Mouse (Mus musculus) neural tube, embryonic 15.5 days (tissue): ENCODE measurements at regions not wholly inside any gene's neighbourhood (a gene's known extent, or its start where the extent isn't known, plus 50 kb on each side); places are given as distances from the start of the nearest gene placed in this dataset. TPM values are rescaled to one million over a fixed set of nuclear protein-coding genes. Genes with fewer than 3 reads are reported as not detected.

ENCODE experiments used
- ATAC-seq: fragments of 200-750 bp; cut with Nextera tagmentation; 2 replicates; pipeline ENCODE4 v1.8.0; 2017; ENCODE audit warnings: mild to moderate bottlenecking, moderate TSS enrichment, moderate library complexity; ENCODE audit not compliant: low FRiP score
- H3K27ac ChIP-seq: fragments of 300-500 bp; sonication (generic); replicated peaks from 2 replicates; pipeline ENCODE4 v1.5.1; 2015; ENCODE audit warnings: mild to moderate bottlenecking, inconsistent platforms
- H3K27me3 ChIP-seq: fragments of 300-500 bp; sonication (generic); replicated peaks from 2 replicates; pipeline ENCODE4 v1.6.1; 2015; ENCODE audit warnings: inconsistent platforms
- H3K36me3 ChIP-seq: fragments of 300-500 bp; sonication (generic); 2 replicates; pipeline ENCODE4 v1.6.1; 2015; ENCODE audit warnings: inconsistent platforms
- H3K4me1 ChIP-seq: fragments of 300-500 bp; sonication (generic); 2 replicates; pipeline ENCODE4 v1.6.1; 2015; ENCODE audit warnings: inconsistent platforms
- H3K4me2 ChIP-seq: fragments of 300-500 bp; sonication (generic); 2 replicates; pipeline ENCODE4 v1.6.1; 2015; ENCODE audit warnings: inconsistent platforms, mild to moderate bottlenecking, moderate library complexity
- H3K4me3 ChIP-seq: fragments of 300-500 bp; sonication (generic); replicated peaks from 2 replicates; pipeline ENCODE4 v1.5.1; 2015; ENCODE audit warnings: mild to moderate bottlenecking, inconsistent platforms
- H3K9ac ChIP-seq: fragments of 300-500 bp; sonication (generic); replicated peaks from 2 replicates; pipeline ENCODE4 v1.6.1; 2015; ENCODE audit warnings: mild to moderate bottlenecking, inconsistent platforms
- H3K9me3 ChIP-seq: fragments of 300-500 bp; sonication (generic); replicated peaks from 2 replicates; pipeline ENCODE4 v1.6.1; 2016; ENCODE audit warnings: inconsistent platforms
- WGBS: fragments of 180-500 bp; shearing (Covaris S2); methylation state at CpG from one replicate; pipeline ENCODE4 v1.1.7; 2015; ENCODE audit warnings: mixed read lengths; 5-methylcytosine and 5-hydroxymethylcytosine counted together
- microRNA-seq: library from miRNA; unstranded; fragments of <30 nt; microRNA quantifications from one replicate; pipeline ENCODE4, GENCODE M21; 2017

DNA sequence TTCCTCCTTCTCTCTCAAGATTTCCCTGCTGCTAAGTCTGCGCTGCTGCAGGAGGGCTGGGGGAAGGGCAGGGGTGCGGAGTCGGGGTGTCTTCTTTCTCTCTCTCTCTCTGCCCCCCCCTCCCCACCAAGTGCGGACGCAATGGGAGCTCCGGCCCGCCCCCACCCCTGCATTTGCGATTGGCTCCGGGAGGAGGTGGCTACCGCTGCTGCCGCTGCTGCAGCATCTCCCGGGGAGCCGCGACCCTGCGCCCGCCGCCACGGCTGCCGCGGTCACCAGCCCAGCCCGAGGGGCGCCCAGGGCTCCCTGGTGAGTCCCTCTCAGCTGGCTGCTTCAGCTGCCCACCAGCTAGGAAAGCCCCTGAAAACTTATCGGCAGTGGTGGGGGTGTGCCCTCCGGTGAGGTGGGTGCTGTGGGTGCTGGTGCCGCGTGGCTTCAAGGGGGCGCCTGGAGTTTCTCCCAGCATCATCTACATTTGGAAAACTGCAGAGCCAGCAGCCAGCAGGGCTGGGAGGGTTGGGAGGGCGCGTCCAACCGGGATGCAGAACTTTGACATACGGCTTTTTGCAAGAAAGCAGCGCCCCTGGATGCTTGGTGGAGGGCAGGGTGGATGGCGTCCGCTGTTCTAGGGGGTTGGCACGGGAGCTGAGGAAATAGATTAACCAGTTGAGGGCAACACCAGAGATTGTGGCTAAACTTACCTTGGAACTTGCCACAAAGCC, 51.6 kb upstream of the Gata5 start:
- H3K27me3 ChIP-seq = peaks cover 48% of the 10 kb centered on the region
- peak overlapping the region; percentile 48 for H3K9ac ChIP-seq
- H3K4me2 ChIP-seq = peak overlapping the region; percentile 93
- H3K36me3 ChIP-seq = no peaks in the 10 kb centered on the region
- H3K27ac ChIP-seq = peak overlapping the region; percentile 60
- no peaks in the 10 kb centered on the region for H3K9me3 ChIP-seq
- under 1% methylated on average over 30 of the region's 35 CpGs for WGBS
- H3K4me1 ChIP-seq = peaks cover 20% of the 10 kb centered on the region
- peak overlapping the region; percentile 51 for H3K4me3 ChIP-seq
- ATAC-seq = peak; percentile 74

DNA sequence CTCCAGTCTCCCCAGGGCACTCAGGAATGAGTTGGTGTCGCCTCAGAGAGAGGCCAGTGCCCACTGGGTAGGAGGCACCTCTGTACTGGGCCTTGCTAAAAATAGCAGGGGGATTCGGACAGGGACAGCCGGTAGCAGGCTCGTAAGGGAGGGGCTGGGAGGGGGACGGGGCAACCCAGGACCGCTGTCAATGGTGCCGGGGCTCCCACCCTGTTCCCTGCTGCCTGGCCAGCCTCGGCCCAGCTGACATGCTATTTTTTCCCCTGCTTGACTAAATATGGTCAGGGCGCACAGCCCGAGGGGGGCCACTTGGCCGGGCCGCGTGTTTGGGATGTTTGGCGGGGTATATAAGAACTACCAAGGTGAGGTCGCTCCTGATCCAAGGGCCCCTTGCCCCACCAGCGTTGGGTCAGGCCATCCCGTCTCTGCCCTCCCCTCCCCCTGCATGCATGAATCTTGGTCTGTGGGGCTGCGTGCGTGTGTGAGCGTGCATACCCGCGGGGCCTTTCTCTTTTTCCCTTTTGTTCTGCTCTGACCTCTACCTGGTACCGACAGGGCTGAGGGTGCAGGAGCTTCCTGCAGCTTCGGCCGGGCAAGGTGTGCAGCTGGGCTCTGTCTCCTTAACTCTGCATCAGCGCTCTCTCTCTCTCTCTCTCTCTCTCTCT, 50.9 kb upstream of the Gata5 start:
- Histone ChIP-seq H3K36me3 (no peaks in the 10 kb centered on the region), H3K27me3 (peaks cover 47% of the 10 kb centered on the region), H3K4me2 (peak overlapping the region; percentile 93), H3K4me1 (peaks cover 20% of the 10 kb centered on the region), H3K27ac (peak overlapping the region; percentile 65), H3K9ac (peak overlapping the region; percentile 21), H3K9me3 (no peaks in the 10 kb centered on the region), H3K4me3 (peak overlapping the region; percentile 51)
- WGBS = 6% methylated on average over 26 of the region's 26 CpGs
- ATAC-seq = peak; percentile 57

Small RNAs in the stretch of these regions (microRNA-seq; reads per million reads assigned to microRNA genes)
- gene Mir133a-2 = not detected
- gene Mir1a-1 = not detected
